Mouse (Mus musculus): ENCODE data around the gene Nap1l5. TPM values are rescaled to one million over a fixed set of nuclear protein-coding genes. Genes with fewer than 3 reads are reported as not detected.

Nap1l5 gene
- 0.32 TPM for polyA plus RNA-seq (2017; shearing (Covaris generic))

GRCm38 (mm10) chr6:58906852-58907261 is at the start of gene Nap1l5:
TSS of gene Nap1l5 (minus strand) at chr6:58907076.

Other genes with a start within 250 kb of the Nap1l5 start
- gene Herc3, start 75.6 kb downstream of the Nap1l5 start, polyA plus RNA-seq (2017; shearing (Covaris generic)) = 54.1 TPM
- 0.18 TPM for gene Fam13a, start 117.5 kb upstream of the Nap1l5 start, polyA plus RNA-seq (2017; shearing (Covaris generic))

All from inflammation-experienced regulatory T-cells, adult 16 weeks (primary cell).